Comparison of ENCODE assay signal across 8 mouse cellular contexts in genomic region chr17:33394182-33395034, GRCm38 (mm10). TPM values are rescaled to one million over a fixed set of nuclear protein-coding genes. Genes with fewer than 3 reads are reported as not detected.
A peak's percentile ranks its signal among the peaks of the same experiment; 100 is the strongest.
DNase-seq lines count a peak whose midpoint lies in the region; ATAC-seq and TF ChIP-seq lines count a peak whose summit lies in the region.

Gene Zfp101, minus strand, starts transcription at chr17:33394641.

- TF ChIP-seq POLR2A in kidney, adult 2 months (IDR thresholded peaks at IDR 0.05; ENCODE audit: low read depth, low read length) = peak; percentile 20
- TF ChIP-seq POLR2A in spleen, adult 2 months (IDR thresholded peaks at IDR 0.05; ENCODE audit: low read depth, low read length) = no peak

- peak within 1 kb of the TSS; percentile 68 for H3K4me2 ChIP-seq in embryonic facial prominence, embryonic 13.5 days
- peak within 1 kb of the TSS; percentile 58 for H3K4me2 ChIP-seq in limb, embryonic 12.5 days
- H3K4me2 ChIP-seq in midbrain, embryonic 15.5 days = peak within 1 kb of the TSS; percentile 53

- peak within 1 kb of the TSS; percentile 89 for H3K4me3 ChIP-seq in embryonic facial prominence, embryonic 13.5 days
- peak within 1 kb of the TSS; percentile 100 for H3K4me3 ChIP-seq in kidney, adult 2 months (ENCODE audit: insufficient read depth, low read depth, low read length)
- H3K4me3 ChIP-seq in limb, embryonic 12.5 days (replicated peaks) = peak within 1 kb of the TSS; percentile 89
- H3K4me3 ChIP-seq in midbrain, embryonic 15.5 days = peak within 1 kb of the TSS; percentile 73
- peak within 1 kb of the TSS; percentile 98 for H3K4me3 ChIP-seq in spleen, adult 2 months (ENCODE audit: extremely low read depth, insufficient read depth, insufficient read length)

- under 1% methylated on average over 44 of the region's 44 CpGs for WGBS in embryonic facial prominence, embryonic 13.5 days
- whole genome bisulfite sequencing in kidney, adult 2 months = under 1% methylated on average over 44 of the region's 44 CpGs
- under 1% methylated on average over 44 of the region's 44 CpGs for WGBS in limb, embryonic 12.5 days
- WGBS in midbrain, embryonic 15.5 days = 2% methylated on average over 44 of the region's 44 CpGs
- WGBS in spleen, adult 2 months = under 1% methylated on average over 44 of the region's 44 CpGs

- no peaks in the 10 kb centered on the region for H3K27me3 ChIP-seq in embryonic facial prominence, embryonic 13.5 days
- H3K27me3 ChIP-seq in kidney, adult 2 months (replicated peaks; ENCODE audit: control insufficient read depth, insufficient read depth, low read length) = no peaks in the 10 kb centered on the region
- H3K27me3 ChIP-seq in limb, embryonic 12.5 days = no peaks in the 10 kb centered on the region
- no peaks in the 10 kb centered on the region for H3K27me3 ChIP-seq in midbrain, embryonic 15.5 days (replicated peaks)
- H3K27me3 ChIP-seq in spleen, adult 2 months (ENCODE audit: control insufficient read depth, insufficient read depth, low read length) = no peaks in the 10 kb centered on the region

- no peak for TF ChIP-seq CTCF in kidney, adult 2 months (conservative IDR thresholded peaks at IDR 0.05; ENCODE audit: insufficient read depth, insufficient read length, low read depth, low read length)
- no peak for TF ChIP-seq CTCF in spleen, adult 2 months (IDR thresholded peaks at IDR 0.05; ENCODE audit: extremely low read depth, insufficient read depth, insufficient read length, insufficient replicate concordance)

- H3K4me1 ChIP-seq in embryonic facial prominence, embryonic 13.5 days = peaks cover 8% of the 10 kb centered on the region
- peaks cover 21% of the 10 kb centered on the region; the same call in 1 of the 2 replicates for H3K4me1 ChIP-seq in kidney, adult 2 months (ENCODE audit: control insufficient read depth, insufficient read depth, low read length)
- H3K4me1 ChIP-seq in limb, embryonic 12.5 days (replicated peaks) = peaks cover 7% of the 10 kb centered on the region; the same call in 1 of the 2 replicates
- H3K4me1 ChIP-seq in midbrain, embryonic 15.5 days = peaks cover 14% of the 10 kb centered on the region
- peaks cover 4% of the 10 kb centered on the region; the same call in 1 of the 2 replicates for H3K4me1 ChIP-seq in spleen, adult 2 months (ENCODE audit: control insufficient read depth, insufficient read depth, insufficient read length)

- H3K36me3 ChIP-seq in embryonic facial prominence, embryonic 13.5 days = no peaks in the 10 kb centered on the region
- no peaks in the 10 kb centered on the region for H3K36me3 ChIP-seq in kidney, adult 2 months (ENCODE audit: control insufficient read depth, insufficient read depth, low read length)
- no peaks in the 10 kb centered on the region for H3K36me3 ChIP-seq in limb, embryonic 12.5 days
- H3K36me3 ChIP-seq in midbrain, embryonic 15.5 days (replicated peaks) = no peaks in the 10 kb centered on the region
- H3K36me3 ChIP-seq in spleen, adult 2 months (ENCODE audit: control insufficient read depth, insufficient read depth, low read length) = no peaks in the 10 kb centered on the region

- H3K9ac ChIP-seq in embryonic facial prominence, embryonic 13.5 days = peak within 1 kb of the TSS; percentile 81
- peak within 1 kb of the TSS; percentile 74 for H3K9ac ChIP-seq in limb, embryonic 12.5 days (replicated peaks)
- peak within 1 kb of the TSS; percentile 56 for H3K9ac ChIP-seq in midbrain, embryonic 15.5 days

- peak; percentile 89 for DNase-seq in 3134 (ENCODE audit: extremely low read depth, insufficient read length, low spot score)
- peak; percentile 86 to 87 for DNase-seq in adrenal gland, postnatal 36 days
- DNase-seq in heart, adult 18-20 months = peak; percentile 95 to 96
- DNase-seq in kidney, adult 2 months = peak; percentile 98
- DNase-seq in spleen, adult 2 months (ENCODE audit: low read depth in 1 of 2, low spot score in 2 of 2) = peak; percentile 82 to 90

- H3K27ac ChIP-seq in embryonic facial prominence, embryonic 13.5 days = peak within 1 kb of the TSS; percentile 80
- H3K27ac ChIP-seq in kidney, adult 2 months (ENCODE audit: insufficient read depth, low read depth, low read length) = peak within 1 kb of the TSS; percentile 96
- H3K27ac ChIP-seq in limb, embryonic 12.5 days = peak within 1 kb of the TSS; percentile 69
- H3K27ac ChIP-seq in midbrain, embryonic 15.5 days = peak within 1 kb of the TSS; percentile 80
- H3K27ac ChIP-seq in spleen, adult 2 months (ENCODE audit: insufficient read depth, low read length) = peak within 1 kb of the TSS; percentile 68; the same call in 1 of the 2 replicates

- peak; percentile 96 for ATAC-seq in embryonic facial prominence, embryonic 13.5 days (ENCODE audit: insufficient number of reproducible peaks, insufficient read depth, low FRiP score, low TSS enrichment, low read depth)
- ATAC-seq in limb, embryonic 12.5 days (ENCODE audit: insufficient number of reproducible peaks, insufficient read depth, low FRiP score, low TSS enrichment, low read depth) = peak; percentile 96
- peak; percentile 100 for ATAC-seq in midbrain, embryonic 15.5 days (replicated peaks)

- H3K9me3 ChIP-seq in embryonic facial prominence, embryonic 13.5 days = no peaks in the 10 kb centered on the region
- H3K9me3 ChIP-seq in limb, embryonic 12.5 days = peaks cover 3% of the 10 kb centered on the region; the same call in 1 of the 2 replicates
- no peaks in the 10 kb centered on the region for H3K9me3 ChIP-seq in midbrain, embryonic 15.5 days

RNA-seq across cellular contexts. Expression of gene Zfp101, which starts in this region (rescaled TPM):
- total RNA-seq in adrenal gland, postnatal 36 days (2021) = 1 to 10 TPM; 6.0 to 8.8 TPM
- 24.3 and 25.1 TPM in 2 replicates for polyA plus RNA-seq in embryonic facial prominence, embryonic 13.5 days (2015; fragmentation: Nextera tagmentation; extraction: Ambion mirVana)
- total RNA-seq in heart, adult 18-20 months (2021) = 1 to 10 TPM; 2.5 to 5.4 TPM
- 1.8 and 2.1 TPM in 2 replicates for polyA plus RNA-seq in kidney, adult 2 months (2012; rRNA removed)
- polyA plus RNA-seq in limb, embryonic 12.5 days (2016; fragmentation: Nextera tagmentation; extraction: Ambion mirVana) = 23.6 and 27.0 TPM in 2 replicates
- polyA plus RNA-seq in midbrain, embryonic 15.5 days (2015; fragmentation: Nextera tagmentation; extraction: Ambion mirVana) = 12.2 and 13.5 TPM in 2 replicates
- 0.92 and 1.1 TPM in 2 replicates for polyA plus RNA-seq in spleen, adult 2 months (2012; rRNA removed)

Comparison
In these comparisons a context has a peak if more than half of its experiments do, and no peak if none do; other contexts are left out.
1. Peak in every context shown above with its lines: DNase-seq, ATAC-seq, H3K4me3 ChIP-seq and H3K27ac ChIP-seq.